ENCODE assay signal across 17 mouse cellular contexts in the genomic region with DNA sequence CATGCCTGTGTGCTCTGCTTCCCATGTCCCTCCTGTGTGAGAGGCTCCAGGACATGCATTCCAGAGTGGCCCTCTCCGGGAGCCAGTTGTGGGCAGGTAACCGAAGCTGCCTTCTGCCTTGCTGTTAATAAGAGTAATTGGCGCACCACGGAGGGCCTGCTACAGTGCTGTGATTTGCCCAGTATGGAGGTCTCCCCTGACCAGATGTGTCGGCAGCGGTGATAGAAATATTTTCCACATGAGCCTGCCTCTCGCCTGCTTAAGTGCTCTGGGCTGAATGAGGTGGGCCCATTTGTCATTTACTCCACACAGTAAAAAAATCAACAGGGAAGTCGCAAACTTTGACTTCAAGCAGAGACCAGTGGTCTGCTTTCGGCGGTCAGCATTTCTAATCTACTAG.
DNase-seq lines count a peak whose midpoint lies in the region; ATAC-seq and TF ChIP-seq lines count a peak whose summit lies in the region.
"Had no signal": no experiment of that assay in that cellular context is flagged by ENCODE, and none has a peak within 500 bp of the region (broad histone marks: within the 10 kb centered on the region; RNA-seq: fewer than 3 reads in every experiment).

No protein-coding gene starts in this region.

- WGBS in neural tube, embryonic 14.5 days, result 48% methylated on average over 10 of the region's 10 CpGs
- WGBS in forebrain, embryonic 14.5 days, result 89% methylated on average over 10 of the region's 10 CpGs

- no peaks in the 10 kb centered on the region for H3K9me3 ChIP-seq in neural tube, embryonic 14.5 days (ENCODE audit: control insufficient read depth, low read length)
- H3K9me3 ChIP-seq in forebrain, embryonic 14.5 days (replicated peaks; ENCODE audit: control insufficient read depth, low read length), result no peaks in the 10 kb centered on the region

- peak overlapping the region; percentile 72; the same call in 1 of the 2 replicates for H3K27ac ChIP-seq in layer of hippocampus, adult 2 months
- H3K27ac ChIP-seq in neural tube, embryonic 14.5 days (ENCODE audit: low read depth, low read length), result no peak overlapping the region
- no peak overlapping the region for H3K27ac ChIP-seq in forebrain, embryonic 14.5 days (ENCODE audit: low read depth, low read length)

- no peaks in the 10 kb centered on the region for H3K36me3 ChIP-seq in neural tube, embryonic 14.5 days (ENCODE audit: control insufficient read depth, insufficient read depth, low read length)
- H3K36me3 ChIP-seq in forebrain, embryonic 14.5 days (ENCODE audit: control insufficient read depth, insufficient read depth, low read length), result no peaks in the 10 kb centered on the region

- no peaks in the 10 kb centered on the region for H3K27me3 ChIP-seq in neural tube, embryonic 14.5 days (ENCODE audit: control insufficient read depth, insufficient read depth, low read length)
- H3K27me3 ChIP-seq in forebrain, embryonic 14.5 days (replicated peaks; ENCODE audit: control insufficient read depth, insufficient read depth, low read length), result no peaks in the 10 kb centered on the region
- H3K27me3 ChIP-seq: CH12.LX had no signal

- DNase-seq in embryo, embryonic 10 days (ENCODE audit: low spot score), result peak; percentile 8
- no peak for DNase-seq in embryo, embryonic 9.5 days (ENCODE audit: extremely low spot score)
- no peak for DNase-seq in layer of hippocampus, adult 2 months (ENCODE audit: low spot score in 2 of 2)
- DNase-seq in layer of hippocampus, adult 18-20 months (ENCODE audit: low spot score in 2 of 2), result no peak
- no peak for DNase-seq in forebrain, embryonic 14.5 days (ENCODE audit: low spot score)
- no peak for DNase-seq in right cerebral cortex, postnatal 10 days (ENCODE audit: low spot score in 2 of 2)
- DNase-seq: cerebellum, postnatal 14 days; heart, postnatal 4 days; left cerebral cortex, postnatal 4 days; lung, adult 18-20 months; thymus, postnatal 25 days had no signal

- H3K4me1 ChIP-seq in neural tube, embryonic 14.5 days (ENCODE audit: control insufficient read depth, insufficient read depth, low read length), result peaks cover 15% of the 10 kb centered on the region; the same call in 1 of the 2 replicates
- H3K4me1 ChIP-seq in forebrain, embryonic 14.5 days (ENCODE audit: control insufficient read depth, insufficient read depth, low read length), result peaks cover 5% of the 10 kb centered on the region; the same call in 1 of the 2 replicates

- no peak for TF ChIP-seq CTCF in layer of hippocampus, adult 2 months (conservative IDR thresholded peaks at IDR 0.05)

- peak overlapping the region; percentile 29 for H3K4me2 ChIP-seq in neural tube, embryonic 14.5 days (ENCODE audit: low read depth, low read length)
- no peak overlapping the region for H3K4me2 ChIP-seq in forebrain, embryonic 14.5 days (ENCODE audit: low read length)
- H3K4me2 ChIP-seq: heart, embryonic 11.5 days had no signal

- ATAC-seq in erythroid progenitor cell, adult 5-6 weeks (replicated peaks; ENCODE audit: low FRiP score, poor library complexity, severe bottlenecking), result 0 out of 2 replicates have a peak, but pooled peaks have one; percentile 25
- no peak for ATAC-seq in neural tube, embryonic 14.5 days (ENCODE audit: low read depth)
- ATAC-seq in forebrain, embryonic 14.5 days, result no peak
- ATAC-seq: inflammation-experienced regulatory T-cells, adult 6 months had no signal

- no peak overlapping the region for H3K9ac ChIP-seq in neural tube, embryonic 14.5 days (replicated peaks; ENCODE audit: low read depth, low read length)
- H3K9ac ChIP-seq in forebrain, embryonic 14.5 days (ENCODE audit: low read length), result no peak overlapping the region

- peak overlapping the region; percentile 37; the same call in 1 of the 2 replicates for H3K4me3 ChIP-seq in layer of hippocampus, adult 2 months
- no peak overlapping the region for H3K4me3 ChIP-seq in neural tube, embryonic 14.5 days (ENCODE audit: low read depth, low read length)
- H3K4me3 ChIP-seq in forebrain, embryonic 14.5 days (ENCODE audit: low read depth, low read length), result no peak overlapping the region
- H3K4me3 ChIP-seq: erythroblast, embryonic 14.5 days had no signal
